Comparison of ENCODE assay signal across 30 mouse cellular contexts in the genomic region with DNA sequence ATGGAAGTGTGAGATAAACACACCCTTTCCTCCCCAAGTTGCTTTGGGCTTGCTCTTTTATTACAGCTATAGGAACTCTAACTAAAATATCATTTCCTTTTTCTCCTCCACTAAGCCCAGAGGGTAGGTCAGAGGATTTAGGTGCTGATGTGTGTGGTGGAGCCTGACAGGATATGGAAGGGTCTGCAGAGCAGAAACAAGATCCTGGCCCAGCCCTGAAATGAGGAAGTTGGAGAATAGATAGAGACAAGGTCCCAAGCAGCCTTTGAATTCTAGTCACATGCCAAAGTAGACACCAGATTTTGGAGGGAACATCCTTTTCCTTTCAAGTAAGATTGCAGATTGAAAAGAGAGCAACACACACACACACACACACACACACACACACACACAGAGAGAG.
DNase-seq lines count a peak whose midpoint lies in the region; ATAC-seq and TF ChIP-seq lines count a peak whose summit lies in the region.
"Had no signal": no experiment of that assay in that cellular context is flagged by ENCODE, and none has a peak within 500 bp of the region (broad histone marks: within the 10 kb centered on the region; RNA-seq: fewer than 3 reads in every experiment).

No protein-coding gene starts in this region.

- no peak overlapping the region for H3K9ac ChIP-seq in MEL (ENCODE audit: control insufficient read depth, low read depth, low read length, poor library complexity, severe bottlenecking)
- no peak overlapping the region for H3K9ac ChIP-seq in forebrain, embryonic 14.5 days (ENCODE audit: low read length)
- no peak overlapping the region for H3K9ac ChIP-seq in intestine, postnatal 0 days (ENCODE audit: low read depth, low read length)
- H3K9ac ChIP-seq: embryonic facial prominence, embryonic 13.5 days; embryonic facial prominence, embryonic 15.5 days; forebrain, embryonic 12.5 days; forebrain, embryonic 15.5 days; forebrain, postnatal 0 days had no signal

- TF ChIP-seq RAD21 in MEL (IDR thresholded peaks at IDR 0.05; ENCODE audit: low read depth, low read length), result no peak

- H3K27me3 ChIP-seq in MEL (ENCODE audit: control insufficient read depth in 1 of 2, insufficient read depth in 2 of 2, low read length in 2 of 2), result no peaks in the 10 kb centered on the region
- no peaks in the 10 kb centered on the region for H3K27me3 ChIP-seq in forebrain, embryonic 14.5 days (replicated peaks; ENCODE audit: control insufficient read depth, insufficient read depth, low read length)
- H3K27me3 ChIP-seq in intestine, postnatal 0 days (replicated peaks; ENCODE audit: control insufficient read depth, insufficient read depth, low read length), result no peaks in the 10 kb centered on the region
- H3K27me3 ChIP-seq: CH12.LX; embryonic facial prominence, embryonic 13.5 days; embryonic facial prominence, embryonic 15.5 days; forebrain, embryonic 12.5 days; forebrain, embryonic 15.5 days had no signal

- H3K4me3 ChIP-seq in MEL (ENCODE audit: control insufficient read depth in 1 of 2, insufficient read depth in 1 of 2, low read depth in 2 of 2, low read length in 2 of 2), result no peak overlapping the region
- no peak overlapping the region for H3K4me3 ChIP-seq in forebrain, embryonic 14.5 days (ENCODE audit: low read depth, low read length)
- no peak overlapping the region for H3K4me3 ChIP-seq in intestine, postnatal 0 days (ENCODE audit: low read depth, low read length)
- H3K4me3 ChIP-seq: embryonic facial prominence, embryonic 13.5 days; embryonic facial prominence, embryonic 15.5 days; erythroblast, embryonic 14.5 days; forebrain, embryonic 10.5 days; forebrain, embryonic 12.5 days; forebrain, embryonic 15.5 days had no signal

- TF ChIP-seq EP300 in MEL (IDR thresholded peaks at IDR 0.05; ENCODE audit: low read depth in 1 of 2, low read length in 2 of 2), result peak; percentile 29 to 42; a peak in 2 of 4 replicates

- no peaks in the 10 kb centered on the region for H3K79me2 ChIP-seq in MEL (ENCODE audit: control insufficient read depth, insufficient read depth, low read length, poor library complexity)

- no peaks in the 10 kb centered on the region for H3K9me3 ChIP-seq in MEL (replicated peaks; ENCODE audit: insufficient read depth, low read length)
- no peaks in the 10 kb centered on the region for H3K9me3 ChIP-seq in forebrain, embryonic 14.5 days (replicated peaks; ENCODE audit: control insufficient read depth, low read length)
- no peaks in the 10 kb centered on the region for H3K9me3 ChIP-seq in intestine, postnatal 0 days (ENCODE audit: control insufficient read depth)
- H3K9me3 ChIP-seq: embryonic facial prominence, embryonic 13.5 days; embryonic facial prominence, embryonic 15.5 days; forebrain, embryonic 10.5 days; forebrain, embryonic 12.5 days; forebrain, embryonic 15.5 days had no signal

- no peak overlapping the region for H3K4me2 ChIP-seq in forebrain, embryonic 14.5 days (ENCODE audit: low read length)
- H3K4me2 ChIP-seq in intestine, postnatal 0 days (replicated peaks; ENCODE audit: low read depth), result no peak overlapping the region
- H3K4me2 ChIP-seq: embryonic facial prominence, embryonic 13.5 days; embryonic facial prominence, embryonic 15.5 days; forebrain, embryonic 12.5 days; forebrain, embryonic 15.5 days had no signal

- TF ChIP-seq CTCF in MEL (IDR thresholded peaks at IDR 0.05 in 2 of 3, conservative IDR thresholded peaks at IDR 0.05 in 1 of 3; ENCODE audit: control insufficient read depth in 1 of 3, insufficient read depth in 1 of 3, low read depth in 2 of 3, low read length in 3 of 3, poor library complexity in 1 of 3, severe bottlenecking in 1 of 3), result no peak
- no peak for TF ChIP-seq CTCF in intestine, postnatal 0 days (IDR thresholded peaks at IDR 0.05; ENCODE audit: low read depth)

- H3K27ac ChIP-seq in MEL (ENCODE audit: control insufficient read depth, low read depth, low read length), result peak overlapping the region; percentile 19; the same call in 1 of the 2 replicates
- H3K27ac ChIP-seq in forebrain, embryonic 14.5 days (ENCODE audit: low read depth, low read length), result no peak overlapping the region
- no peak overlapping the region for H3K27ac ChIP-seq in intestine, postnatal 0 days (ENCODE audit: low read depth, low read length)
- H3K27ac ChIP-seq: embryonic facial prominence, embryonic 13.5 days; embryonic facial prominence, embryonic 15.5 days; forebrain, embryonic 10.5 days; forebrain, embryonic 12.5 days; forebrain, embryonic 15.5 days had no signal

- no peak for TF ChIP-seq POLR2A in MEL (IDR thresholded peaks at IDR 0.05; ENCODE audit: control insufficient read depth in 1 of 2, insufficient read depth in 1 of 2, low read depth in 1 of 2, low read length in 2 of 2, poor library complexity in 1 of 2)

- H3K4me1 ChIP-seq in MEL (ENCODE audit: control insufficient read depth in 1 of 2, insufficient read depth in 2 of 2, low read length in 2 of 2), result peaks cover 9 to 12% of the 10 kb centered on the region in 2 experiments
- H3K4me1 ChIP-seq in forebrain, embryonic 14.5 days (ENCODE audit: control insufficient read depth, insufficient read depth, low read length), result no peaks in the 10 kb centered on the region
- no peaks in the 10 kb centered on the region for H3K4me1 ChIP-seq in intestine, postnatal 0 days (replicated peaks; ENCODE audit: control insufficient read depth, insufficient read depth, low read length)
- H3K4me1 ChIP-seq: embryonic facial prominence, embryonic 13.5 days; embryonic facial prominence, embryonic 15.5 days; forebrain, embryonic 10.5 days; forebrain, embryonic 12.5 days; forebrain, embryonic 15.5 days had no signal

- peaks cover 0 to 13% of the 10 kb centered on the region in 2 experiments; a peak in 2 of 4 replicates for H3K36me3 ChIP-seq in MEL (ENCODE audit: control insufficient read depth in 1 of 2, insufficient read depth in 2 of 2, low read length in 2 of 2)
- no peaks in the 10 kb centered on the region for H3K36me3 ChIP-seq in forebrain, embryonic 14.5 days (ENCODE audit: control insufficient read depth, insufficient read depth, low read length)
- no peaks in the 10 kb centered on the region for H3K36me3 ChIP-seq in intestine, postnatal 0 days (ENCODE audit: control insufficient read depth, insufficient read depth)
- H3K36me3 ChIP-seq: embryonic facial prominence, embryonic 13.5 days; embryonic facial prominence, embryonic 15.5 days; forebrain, embryonic 10.5 days; forebrain, embryonic 12.5 days; forebrain, embryonic 15.5 days; G1E had no signal

- ATAC-seq in common myeloid progenitor, adult 5-6 weeks (replicated peaks; ENCODE audit: low read depth, poor library complexity, severe bottlenecking), result peak; percentile 94
- peak; percentile 80 to 85 for ATAC-seq in hematopoietic stem cell, adult 5-6 weeks (replicated peaks in 1 of 2; ENCODE audit: insufficient read depth in 1 of 2, low FRiP score in 2 of 2, low TSS enrichment in 1 of 2, low read depth in 1 of 2, poor library complexity in 2 of 2, severe bottlenecking in 2 of 2)
- ATAC-seq in megakaryocyte progenitor cell, adult 5-6 weeks (replicated peaks; ENCODE audit: poor library complexity), result peak; percentile 78
- ATAC-seq in forebrain, embryonic 14.5 days, result no peak
- ATAC-seq in intestine, postnatal 0 days, result no peak
- ATAC-seq: activated CD4-positive, CD25-positive, alpha-beta regulatory T cell, adult 4 months; CD4-positive, CD25-positive, alpha-beta regulatory T cell, adult 4 months; forebrain, embryonic 15.5 days; forebrain, postnatal 0 days; Patski had no signal

- peak; percentile 75 for DNase-seq in MEL (ENCODE audit: low read depth, low spot score)
- no peak for DNase-seq in right cerebral cortex, postnatal 25 days
- no peak for DNase-seq in spleen, postnatal 36 days (ENCODE audit: low spot score in 2 of 2)
- DNase-seq in forebrain, embryonic 14.5 days (ENCODE audit: low spot score), result no peak
- DNase-seq: adrenal gland, adult 8-10 months; adrenal gland, postnatal 14 days; adrenal gland, postnatal 36 days; B cell, adult 2 months; cerebellum, adult 11-12 months; cerebellum, adult 2 months; cerebellum, adult 9-10 months; cerebellum, postnatal 10 days; cerebellum, postnatal 25 days; embryo, embryonic 11 days; forebrain, postnatal 0 days had no signal

TF ChIP-seq in MEL, 35 proteins besides CTCF, POLR2A, EP300 and RAD21 (continues in another document):
- no peak for TF ChIP-seq TAL1 (IDR thresholded peaks at IDR 0.05; ENCODE audit: low read length)
- peak; percentile 27; the same call in 1 of the 2 replicates for TF ChIP-seq SIN3A (IDR thresholded peaks at IDR 0.05; ENCODE audit: low read length)
- TF ChIP-seq ZNF384 (IDR thresholded peaks at IDR 0.05; ENCODE audit: low read depth, low read length), result no peak
- TF ChIP-seq KAT2A (conservative IDR thresholded peaks at IDR 0.05; ENCODE audit: low read depth, low read length), result no peak
- TF ChIP-seq USF1 (IDR thresholded peaks at IDR 0.05; ENCODE audit: low read depth, low read length), result peak; percentile 60; the same call in 1 of the 2 replicates
- no peak for TF ChIP-seq UBTF (IDR thresholded peaks at IDR 0.05; ENCODE audit: borderline replicate concordance, insufficient read depth, low read depth, low read length)
- TF ChIP-seq ETS1 (IDR thresholded peaks at IDR 0.05; ENCODE audit: low read depth, low read length), result no peak
- TF ChIP-seq MEF2A (IDR thresholded peaks at IDR 0.05; ENCODE audit: extremely low read depth, insufficient replicate concordance, low read depth, low read length, poor library complexity, severe bottlenecking), result no peak
- TF ChIP-seq MYC (IDR thresholded peaks at IDR 0.05; ENCODE audit: low read depth, low read length), result no peak
- TF ChIP-seq CHD1 (IDR thresholded peaks at IDR 0.05; ENCODE audit: low read depth, low read length), result no peak
- peak; percentile 51; the same call in 1 of the 2 replicates for TF ChIP-seq MXI1 (IDR thresholded peaks at IDR 0.05; ENCODE audit: low read depth, low read length)
- peak; percentile 61; the same call in 1 of the 2 replicates for TF ChIP-seq BHLHE40 (IDR thresholded peaks at IDR 0.05; ENCODE audit: borderline replicate concordance, low read depth, low read length)
- TF ChIP-seq POLR2AphosphoS5 (IDR thresholded peaks at IDR 0.05; ENCODE audit: borderline replicate concordance, low read depth, low read length), result no peak
- peak; percentile 75 for TF ChIP-seq MAX (IDR thresholded peaks at IDR 0.05; ENCODE audit: low read length)
- TF ChIP-seq NRF1 (IDR thresholded peaks at IDR 0.05; ENCODE audit: insufficient read depth, low read depth, low read length, poor library complexity, severe bottlenecking), result no peak
- no peak for TF ChIP-seq NELFE (IDR thresholded peaks at IDR 0.05; ENCODE audit: low read depth, low read length)
- no peak for TF ChIP-seq POLR2AphosphoS2 (IDR thresholded peaks at IDR 0.05; ENCODE audit: low read length)
- TF ChIP-seq GATA1 (IDR thresholded peaks at IDR 0.05; ENCODE audit: low read depth, low read length), result 0 out of 2 replicates have a peak, but pooled peaks have one; percentile 39
- no peak for TF ChIP-seq MAFK (IDR thresholded peaks at IDR 0.05; ENCODE audit: borderline replicate concordance, low read depth, low read length)
- no peak for TF ChIP-seq ZKSCAN1 (IDR thresholded peaks at IDR 0.05; ENCODE audit: low read depth, low read length)
- no peak for TF ChIP-seq MYB (IDR thresholded peaks at IDR 0.05; ENCODE audit: low read depth, low read length)

Comparison
In these comparisons a context has a peak if more than half of its experiments do, and no peak if none do; other contexts are left out.
1. ATAC-seq: peak in common myeloid progenitor, adult 5-6 weeks (single experiment), hematopoietic stem cell, adult 5-6 weeks (2 of 2) and megakaryocyte progenitor cell, adult 5-6 weeks (single experiment); none in forebrain, embryonic 14.5 days (single experiment) and intestine, postnatal 0 days (single experiment).